Mouse (Mus musculus) heart, postnatal 36 days (tissue): ENCODE data around the gene Mta2. TPM values are rescaled to one million over a fixed set of nuclear protein-coding genes. Genes with fewer than 3 reads are reported as not detected.
"Not testable (repeated sequence)": the region's sequence is repeated elsewhere in the genome, so short reads cannot be mapped to it uniquely, and the experiment has no call there.

Experiments used
- DNase-seq, 2 experiments: peaks; one replicate each; pipeline ENCODE4 v3.0.0; 2021 to 2022
- intact Hi-C: fragments of 180-260 bp; cut with DNase I; formaldehyde crosslinking; loops from one replicate; pipeline ENCODE4 v1.15.1; 2025
- total RNA-seq, 2 experiments: library from RNA; stranded (reverse); gene quantifications; 2 replicates each; pipeline ENCODE4 v1.2.3; 2021

The Mta2 gene
- total RNA-seq, result 10 to 100 TPM; 33.2 to 38.5 TPM

DNA sequence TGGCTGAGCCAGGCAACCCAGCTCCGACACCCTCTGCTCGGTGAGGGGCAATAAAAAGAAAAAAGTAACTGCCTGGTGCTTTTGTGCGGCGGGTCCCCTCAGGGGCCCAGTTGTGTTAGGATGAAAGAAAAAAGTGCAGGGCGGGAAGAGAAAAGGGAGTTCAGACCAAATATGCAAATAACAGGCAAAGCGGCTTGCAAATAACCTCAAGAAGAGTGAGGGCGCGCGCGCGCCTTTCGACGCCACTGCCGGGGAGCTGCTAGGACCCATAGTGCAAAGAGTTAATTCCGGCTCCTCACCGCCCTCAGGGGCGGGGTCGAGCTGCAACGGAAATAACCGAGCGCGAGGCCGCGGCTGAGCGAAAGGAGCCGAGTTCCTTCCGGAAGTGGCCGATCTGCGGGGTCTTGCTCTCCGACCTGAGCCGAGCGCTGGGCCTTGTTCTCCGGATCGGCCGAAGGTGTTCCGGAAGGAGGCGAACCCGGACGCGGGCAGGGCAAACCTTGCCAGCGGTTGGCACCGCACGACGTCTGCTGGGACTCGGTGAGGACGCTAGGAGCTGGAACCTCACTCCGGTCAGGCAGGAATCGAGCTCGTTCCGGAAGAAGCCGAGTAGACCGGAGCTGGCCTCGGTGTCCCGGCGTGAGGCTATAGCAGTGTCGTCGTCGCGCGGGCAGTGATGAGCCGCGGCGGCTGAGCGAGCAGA, at the start of gene Mta2:
Gene Mta2, plus strand, starts transcription at position 361 of the 703 bp plus-strand sequence.
- peak; percentile 93 to 95 for DNase-seq
- intact Hi-C loops, result loop anchor here (2.0 kb wide), 3 partner anchors 13 to 49 kb away; partner anchors contain the start of genes Eml3, Ints5 and Rom1

DNA sequence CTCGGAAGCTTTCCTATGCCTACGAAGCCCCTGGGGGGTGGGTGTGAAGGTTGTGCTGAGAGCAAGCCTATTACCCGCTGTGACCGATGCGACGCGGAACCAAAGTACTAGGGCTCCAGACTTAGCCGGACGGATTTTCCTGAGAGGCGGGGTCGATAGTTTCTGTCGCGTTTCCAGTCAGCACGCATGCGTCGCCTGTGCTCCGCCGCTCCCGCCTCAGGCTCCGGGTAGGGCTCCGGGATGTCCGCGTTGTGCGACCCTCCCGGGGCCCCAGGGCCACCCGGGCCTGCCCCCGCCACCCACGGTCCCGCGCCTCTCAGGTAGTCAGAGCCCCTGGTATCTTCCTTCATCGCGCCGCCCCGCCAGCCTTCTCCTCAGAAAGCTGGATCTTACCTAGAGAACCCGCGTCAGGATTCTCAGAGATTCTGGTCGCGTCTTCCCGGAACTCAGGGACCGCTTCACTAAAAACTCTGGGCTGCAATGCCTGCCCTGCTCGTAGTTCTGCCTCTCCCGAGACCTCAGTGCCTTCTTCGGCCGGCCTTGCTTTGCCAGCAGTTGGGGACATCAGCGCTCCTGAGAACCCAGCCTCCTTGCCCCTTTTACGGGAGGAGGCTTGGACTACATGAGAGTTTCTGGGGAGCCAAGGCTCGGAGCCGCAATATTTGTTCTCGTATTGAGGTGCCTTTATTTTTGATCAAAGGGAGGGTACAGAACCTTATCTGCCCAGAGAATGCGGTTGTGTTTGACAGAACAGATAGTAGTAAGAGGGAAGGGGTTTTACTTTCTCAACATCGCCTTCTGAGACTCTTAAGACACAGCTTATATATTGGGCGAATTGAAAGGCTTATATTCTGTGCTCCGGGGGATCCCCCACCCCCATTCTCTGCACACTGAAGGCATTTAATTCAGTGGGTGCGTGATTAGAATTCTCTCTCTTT, 48.6 kb upstream of the Mta2 start, which contains the start of gene Ints5:
Gene Ints5, plus strand, starts transcription at position 177 of the 938 bp plus-strand sequence.
- DNase-seq, result peak; percentile 87
- intact Hi-C loops, result loop anchor here (2.0 kb wide), 1 partner anchor 48 kb away; the partner anchor contains the start of gene Mta2

DNA sequence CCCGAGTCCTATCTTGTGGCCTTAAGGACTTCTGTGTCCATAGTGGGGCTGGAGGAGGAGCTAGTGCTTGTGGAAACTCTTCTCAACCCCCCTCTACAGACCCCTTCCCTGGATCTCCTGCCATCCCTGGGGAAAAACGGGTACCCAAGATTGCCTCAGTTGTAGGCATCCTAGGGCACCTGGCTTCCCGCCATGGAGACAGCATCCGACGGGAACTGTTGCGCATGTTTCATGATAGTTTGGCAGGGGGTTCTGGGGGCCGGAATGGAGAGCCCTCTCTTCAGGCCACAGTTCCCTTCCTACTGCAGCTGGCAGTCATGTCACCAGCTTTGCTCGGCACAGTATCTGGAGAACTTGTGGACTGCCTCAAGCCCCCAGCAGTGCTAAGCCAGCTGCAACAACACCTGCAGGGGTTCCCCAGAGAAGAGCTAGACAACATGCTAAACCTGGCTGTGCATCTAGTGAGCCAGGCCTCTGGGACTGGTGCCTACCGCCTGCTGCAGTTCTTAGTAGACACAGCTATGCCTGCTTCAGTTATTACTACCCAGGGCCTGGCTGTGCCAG, 46.2 kb upstream of the Mta2 start:
- intact Hi-C loops, result no loop called here
- DNase-seq, result no peak

DNA sequence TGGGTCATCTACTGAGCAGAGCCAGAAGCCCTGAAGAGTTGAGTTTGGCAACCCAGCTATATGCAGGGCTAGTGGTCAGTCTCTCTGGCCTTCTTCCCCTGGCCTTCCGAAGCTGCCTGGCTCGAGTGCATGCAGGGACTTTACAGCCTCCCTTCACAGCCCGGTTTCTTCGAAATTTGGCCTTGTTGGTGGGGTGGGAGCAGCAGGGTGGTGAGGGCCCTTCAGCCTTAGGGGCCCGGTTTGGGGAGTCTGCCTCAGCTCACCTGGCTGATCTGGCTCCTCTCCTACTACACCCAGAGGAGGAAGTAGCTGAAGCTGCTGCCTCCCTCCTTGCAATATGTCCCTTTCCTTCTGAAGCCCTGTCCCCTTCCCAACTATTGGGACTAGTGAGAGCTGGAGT, 45.4 kb upstream of the Mta2 start:
- DNase-seq, intact Hi-C loops: not testable (repeated sequence)

DNA sequence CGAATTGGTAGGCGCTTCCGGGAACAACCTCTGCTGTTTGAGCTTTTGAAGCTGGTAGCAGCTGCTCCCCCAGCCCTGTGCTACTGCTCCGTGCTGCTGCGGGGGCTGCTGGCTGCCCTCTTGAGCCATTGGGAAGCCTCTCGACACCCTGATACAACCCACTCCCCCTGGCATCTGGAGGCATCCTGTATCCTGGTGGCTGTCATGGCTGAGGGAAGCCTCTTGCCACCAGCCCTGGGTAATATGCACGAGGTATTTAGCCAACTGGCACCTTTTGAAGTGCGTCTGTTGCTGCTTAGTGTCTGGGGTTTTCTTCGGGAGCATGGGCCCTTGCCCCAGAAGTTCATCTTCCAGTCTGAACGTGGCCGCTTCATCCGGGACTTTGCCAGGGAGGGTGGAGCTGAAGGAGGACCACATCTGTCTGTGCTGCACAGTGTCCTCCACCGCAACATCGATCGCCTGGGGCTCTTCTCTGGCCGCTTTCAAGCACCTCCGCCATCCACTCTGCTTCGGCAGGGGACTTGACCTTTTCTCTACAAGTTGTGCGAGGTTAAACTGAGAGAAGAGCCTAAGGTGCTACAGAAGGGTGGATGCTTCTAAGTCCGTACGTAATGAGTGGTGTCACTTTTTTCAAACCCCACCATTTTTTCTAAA, 44.3 kb upstream of the Mta2 start:
- intact Hi-C loops, result not testable (repeated sequence)
- DNase-seq, result peak; percentile 40 to 45

DNA sequence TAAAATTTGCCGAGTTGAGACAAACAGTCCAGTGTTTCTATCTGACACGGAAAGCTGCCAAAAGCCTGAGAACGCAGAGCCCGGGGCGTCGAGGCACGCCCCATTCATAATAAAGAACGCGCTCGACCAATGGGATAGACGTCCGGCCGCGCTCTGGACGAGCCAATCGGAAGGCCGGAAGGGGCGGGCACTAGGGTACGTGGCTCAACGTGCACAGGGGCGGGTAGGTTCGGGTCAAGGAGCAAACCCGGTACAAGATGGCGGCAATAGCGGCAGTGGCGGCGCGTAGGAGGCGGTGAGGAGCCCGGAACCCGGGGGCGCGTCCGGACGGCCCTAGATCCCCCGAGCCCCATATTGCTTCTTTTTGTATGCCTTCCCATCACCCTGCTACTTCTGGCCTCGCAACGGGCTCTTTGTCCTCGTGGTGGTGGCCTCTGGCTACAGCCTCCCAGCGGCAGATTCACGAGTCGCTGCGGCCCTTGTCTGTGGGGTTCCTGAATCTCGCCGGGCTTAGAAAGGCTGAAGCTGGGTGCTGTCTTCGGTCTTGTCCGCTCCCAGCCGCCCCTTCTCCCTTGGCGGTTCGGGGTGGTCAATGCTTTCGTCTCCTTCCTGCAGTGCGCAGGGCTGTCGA, 43.7 kb upstream of the Mta2 start, which contains the start of gene Ganab:
Gene Ganab, plus strand, starts transcription at position 207 of the 631 bp plus-strand sequence.
- peak; percentile 92 to 93 for DNase-seq

DNA sequence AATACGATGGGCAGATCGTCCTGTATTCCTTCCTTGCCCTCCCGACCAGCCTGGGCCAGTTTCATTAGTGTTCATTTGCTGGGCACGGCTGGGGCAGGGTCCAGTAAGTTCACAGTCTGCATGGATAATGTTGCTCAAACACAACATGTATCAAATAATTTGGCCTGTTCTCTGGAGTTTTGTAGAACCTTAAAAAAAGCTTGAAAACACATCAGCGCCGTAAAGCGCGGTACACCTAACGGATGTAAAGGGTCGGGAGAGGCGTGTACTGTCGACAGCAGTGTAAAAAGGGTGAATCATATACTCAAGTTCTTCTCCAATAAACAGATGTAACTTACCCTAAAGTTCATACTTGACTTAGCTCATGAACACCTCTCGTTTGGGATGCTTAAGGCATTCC, 43.1 kb upstream of the Mta2 start:
- no peak for DNase-seq
- intact Hi-C loops, result loop anchor here (2.0 kb wide), 1 partner anchor 22 kb away; the partner anchor contains the start of gene B3gat3

More for the DNA sequence above, 43.7 kb upstream of the Mta2 start, which contains the start of gene Ganab:
- intact Hi-C loops, result loop anchor here (2.0 kb wide), 1 partner anchor 23 kb away; the partner anchor contains the start of gene B3gat3

DNA sequence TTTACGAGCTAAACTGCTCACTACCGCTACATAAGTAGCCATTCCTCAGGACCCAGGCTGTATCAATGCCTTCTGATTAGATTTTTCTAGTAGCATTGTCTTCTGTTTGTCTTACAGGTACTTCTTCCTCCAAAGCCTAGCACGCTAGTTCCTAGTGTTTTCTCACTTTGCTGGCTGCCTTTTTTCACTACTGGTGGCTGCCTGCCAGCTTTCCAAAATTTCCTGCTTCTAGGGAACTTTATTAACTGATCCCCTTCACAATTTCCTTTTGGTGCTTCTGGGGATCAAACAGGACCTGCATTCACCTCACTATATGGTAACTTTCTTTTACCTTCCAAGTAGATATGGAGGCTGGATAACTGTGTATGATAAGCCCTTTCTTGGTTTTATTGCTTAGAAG, 42.6 kb upstream of the Mta2 start:
- intact Hi-C loops, result loop anchor here (2.0 kb wide), 1 partner anchor 22 kb away; the partner anchor contains the start of gene B3gat3
- DNase-seq, result no peak

DNA sequence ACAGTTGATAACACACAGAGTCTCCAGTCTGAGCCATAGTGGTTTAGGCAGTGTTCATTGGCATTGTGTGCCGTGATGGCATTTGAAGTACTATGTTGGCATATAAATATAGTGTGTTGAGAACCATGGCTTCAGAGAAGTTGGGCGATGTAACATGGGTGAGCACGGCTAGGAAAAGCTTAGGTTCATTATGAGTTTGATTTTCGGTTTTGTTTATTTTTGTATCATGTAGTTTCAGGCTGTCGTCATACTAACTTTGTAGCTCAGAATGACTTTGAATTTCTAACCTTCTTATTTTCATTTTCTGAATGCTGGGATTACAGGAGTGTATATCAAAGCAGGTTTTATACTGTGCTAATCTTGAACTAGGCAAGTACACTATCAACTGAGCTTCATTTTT, 38.3 kb upstream of the Mta2 start:
- intact Hi-C loops, result no loop called here
- DNase-seq, result no peak

DNA sequence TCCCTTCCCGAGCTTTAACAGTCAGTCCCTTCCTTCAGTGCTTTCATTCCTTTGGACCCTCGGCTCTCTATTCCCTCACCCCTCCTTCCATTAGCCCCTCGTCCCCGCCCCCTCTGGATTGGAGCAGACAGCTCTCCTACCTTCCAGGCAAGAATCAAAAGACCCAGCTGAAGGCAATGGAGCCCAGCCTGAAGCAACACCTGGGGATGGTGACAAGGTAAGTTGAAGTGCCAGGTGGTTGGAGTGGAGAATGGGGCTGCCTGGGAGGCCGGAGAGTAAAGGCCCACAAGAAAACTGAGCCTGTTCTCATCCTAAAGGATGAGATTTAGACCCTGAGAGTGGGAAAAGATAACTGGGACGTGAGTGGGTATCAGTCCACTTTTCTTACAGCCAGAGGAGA, 33.1 kb upstream of the Mta2 start:
- intact Hi-C loops, result no loop called here
- no peak for DNase-seq

DNA sequence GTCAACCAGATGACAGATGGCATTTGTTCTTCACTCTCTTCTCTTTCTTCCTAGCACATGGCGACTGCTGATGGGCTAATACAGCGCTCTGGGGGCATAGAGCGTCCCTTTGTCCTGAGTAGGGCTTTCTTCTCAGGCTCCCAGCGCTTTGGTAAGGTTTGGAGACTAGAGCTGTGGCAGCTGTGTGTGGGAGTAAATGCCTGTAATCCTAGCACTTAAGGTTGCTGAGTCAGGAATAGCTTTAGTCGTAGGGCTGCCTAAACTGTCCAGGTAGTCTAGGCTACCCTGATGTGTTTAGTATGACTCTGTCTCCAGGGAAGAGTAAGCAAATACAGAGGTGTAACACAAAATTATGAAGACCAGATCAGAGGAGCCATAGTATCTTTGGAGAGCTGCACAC, 29.9 kb upstream of the Mta2 start:
- intact Hi-C loops, result no loop called here
- DNase-seq, result no peak

DNA sequence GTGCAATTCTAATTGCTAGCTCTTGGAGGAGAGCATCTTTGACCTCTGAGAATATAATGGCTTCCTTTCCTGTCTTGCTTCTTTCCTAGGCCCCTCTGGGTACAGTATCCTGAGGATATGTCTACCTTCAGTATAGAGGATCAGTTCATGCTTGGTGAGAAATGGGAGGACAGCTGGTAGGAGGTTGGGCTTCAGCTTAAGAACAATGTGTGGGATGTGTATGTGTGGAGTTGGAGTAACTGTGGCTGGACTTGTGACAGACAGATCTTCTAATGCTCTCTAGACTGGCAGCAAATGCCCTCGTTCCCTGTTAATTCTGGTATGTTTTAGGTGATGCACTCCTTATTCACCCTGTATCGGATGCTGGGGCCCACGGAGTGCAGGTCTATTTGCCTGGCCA, 27.5 kb upstream of the Mta2 start:
- intact Hi-C loops, result no loop called here
- DNase-seq, result no peak

DNA sequence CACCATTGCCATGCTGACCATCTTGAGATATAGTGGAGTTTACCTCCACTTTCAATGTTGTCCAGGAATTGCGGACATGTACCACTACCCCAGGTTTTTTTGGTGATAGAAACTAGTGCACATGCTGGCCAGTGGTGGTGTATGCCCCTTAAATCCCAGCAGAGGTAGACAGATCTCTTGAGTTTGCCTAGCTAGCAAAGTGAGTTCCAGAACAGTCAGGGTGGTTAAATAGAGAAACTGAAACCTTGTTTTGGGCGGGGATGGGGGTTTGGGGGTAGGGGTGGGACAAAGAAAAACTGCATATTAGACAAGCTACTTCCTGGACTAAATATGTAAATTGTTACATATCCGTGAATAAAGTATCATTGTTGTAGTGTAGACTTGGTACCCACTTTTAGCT, 22.7 kb upstream of the Mta2 start:
- intact Hi-C loops, result no loop called here
- DNase-seq, result no peak

DNA sequence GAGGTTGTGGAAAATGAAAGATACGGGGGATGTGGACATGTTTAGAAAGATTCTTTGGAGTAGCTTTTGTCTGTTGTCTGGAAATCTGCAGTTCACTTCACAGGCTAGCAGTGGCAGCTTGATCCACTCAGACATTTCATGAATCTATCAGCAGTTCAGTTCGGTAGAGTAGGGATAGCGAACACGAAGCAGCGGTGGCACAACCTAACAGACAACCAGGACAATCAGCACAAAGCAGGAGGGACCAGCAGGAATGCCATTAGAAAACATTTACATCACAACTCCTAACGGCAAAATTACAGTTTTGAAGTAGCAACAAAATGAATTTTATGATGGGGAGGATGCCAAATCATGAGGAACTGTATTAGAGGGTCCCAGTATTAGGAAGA, 22.0 kb upstream of the Mta2 start:
- no peak for DNase-seq
- intact Hi-C loops, result loop anchor here (2.0 kb wide), 1 partner anchor 21 kb away; the partner anchor contains the start of gene Ganab

DNA sequence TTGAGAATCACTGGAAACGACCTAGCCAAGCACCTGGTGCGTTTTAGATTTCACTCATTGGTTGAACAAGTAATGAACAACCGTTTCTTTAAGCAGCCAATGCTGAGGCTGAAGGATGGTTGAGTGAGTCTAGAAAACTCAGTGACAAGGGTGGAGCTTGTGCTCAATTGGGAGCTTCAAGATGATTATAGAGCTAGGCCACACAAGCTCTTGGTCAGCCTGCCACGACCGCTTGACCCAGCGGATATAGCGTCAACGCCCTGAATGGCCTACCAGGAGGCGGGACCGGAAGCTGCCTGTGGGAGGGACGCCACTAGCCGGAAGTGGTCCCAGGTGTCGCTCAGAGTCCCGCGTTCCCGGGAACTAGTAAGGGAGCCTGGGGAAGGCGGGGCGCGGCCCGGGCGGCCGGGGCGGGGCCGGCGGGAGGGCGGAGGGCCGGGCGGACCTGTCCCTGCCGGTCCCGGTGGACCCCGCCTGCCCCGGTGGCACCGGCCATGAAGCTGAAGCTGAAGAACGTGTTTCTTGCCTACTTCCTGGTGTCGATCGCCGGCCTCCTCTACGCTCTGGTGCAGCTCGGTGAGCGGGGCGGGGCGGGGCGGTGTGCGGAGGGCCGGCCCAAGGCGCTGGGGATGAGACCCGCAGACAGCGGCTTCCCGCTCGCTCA, 21.5 kb upstream of the Mta2 start, which contains the start of gene B3gat3:
Gene B3gat3, plus strand, starts transcription at position 302 of the 664 bp plus-strand sequence.
- intact Hi-C loops, result loop anchor here (2.0 kb wide), 1 partner anchor 21 kb away; the partner anchor contains the start of gene Ganab
- DNase-seq, result peak; percentile 97

DNA sequence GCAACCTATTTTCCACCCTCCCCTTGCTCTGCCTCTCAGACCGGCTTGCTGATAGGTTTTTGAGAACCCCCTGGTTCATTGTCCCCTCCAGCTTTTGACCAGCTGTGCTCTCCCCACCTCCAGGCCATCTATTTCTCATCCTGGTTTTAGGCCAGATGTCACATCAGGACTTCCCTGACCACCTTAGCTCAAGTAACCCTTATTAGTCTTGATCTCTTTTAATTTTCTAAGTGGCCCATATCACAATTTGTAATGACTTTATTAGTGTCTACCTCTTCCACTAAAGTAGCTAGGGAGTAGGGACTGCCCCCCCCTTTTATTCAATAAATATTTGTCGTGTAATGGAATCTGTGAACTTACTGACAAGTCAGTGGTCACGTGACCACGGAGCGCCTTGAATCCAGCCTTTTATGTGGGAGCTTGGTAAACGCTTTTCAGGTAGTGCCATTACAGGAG, 20.8 kb upstream of the Mta2 start:
- DNase-seq, result no peak
- intact Hi-C loops, result loop anchor here (2.0 kb wide), 1 partner anchor 22 kb away; the partner anchor contains the start of gene Ganab

DNA sequence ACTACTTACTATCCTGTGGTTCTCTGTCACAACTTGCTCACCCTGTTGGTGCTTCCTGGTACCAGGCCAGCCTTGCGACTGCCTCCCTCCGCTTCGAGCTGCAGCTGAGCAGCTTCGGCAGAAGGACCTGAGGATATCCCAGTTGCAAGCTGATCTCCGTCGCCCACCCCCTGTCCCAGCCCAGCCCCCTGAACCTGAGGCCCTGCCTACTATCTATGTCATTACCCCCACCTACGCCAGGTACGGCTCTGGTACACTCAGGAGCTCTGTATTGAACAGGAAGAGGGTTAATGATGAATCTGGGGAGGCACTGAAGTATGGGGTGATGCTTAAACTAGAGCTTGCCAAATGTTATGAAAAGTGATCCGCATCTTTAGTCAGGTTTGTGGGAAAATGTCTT, 19.9 kb upstream of the Mta2 start:
- no peak for DNase-seq
- intact Hi-C loops, result loop anchor here (2.0 kb wide), 1 partner anchor 23 kb away; the partner anchor contains the start of gene Ganab

DNA sequence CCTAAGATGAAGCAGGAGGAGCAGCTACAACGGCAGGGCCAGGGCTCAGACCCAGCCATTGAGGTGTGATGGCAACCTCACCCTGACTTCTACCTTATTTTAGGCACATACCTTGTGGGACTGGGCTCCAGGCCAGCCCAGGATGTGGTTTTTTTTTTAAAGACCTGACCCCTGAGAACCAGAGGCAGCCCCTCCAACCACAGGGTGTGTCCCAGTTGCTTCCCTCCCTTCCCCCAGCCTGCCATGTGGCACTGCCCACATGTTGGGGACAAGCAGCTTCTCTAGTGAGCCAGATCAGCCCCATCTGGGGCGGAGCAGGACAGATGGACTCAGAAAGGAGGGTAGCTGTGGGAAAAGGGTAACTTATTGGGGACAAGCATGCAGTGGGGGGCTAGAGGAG, 14.9 kb upstream of the Mta2 start:
- intact Hi-C loops, result no loop called here
- DNase-seq, result no peak
